In genomic region chr1:179623657-179624056, GRCm38 (mm10) we compare ENCODE assay signal across 8 mouse cellular contexts. TPM values are rescaled to one million over a fixed set of nuclear protein-coding genes. Genes with fewer than 3 reads are reported as not detected.
DNase-seq lines count a peak whose midpoint lies in the region; ATAC-seq and TF ChIP-seq lines count a peak whose summit lies in the region.

No protein-coding gene starts in this region.

- no peaks in the 10 kb centered on the region for H3K9me3 ChIP-seq in heart, embryonic 11.5 days (replicated peaks; ENCODE audit: control insufficient read depth, low read length)

- H3K27ac ChIP-seq in heart, embryonic 11.5 days (ENCODE audit: low read depth, low read length), result no peak overlapping the region

- TF ChIP-seq CTCF in brain, embryonic 14.5 days (IDR thresholded peaks at IDR 0.05; ENCODE audit: borderline replicate concordance, extremely low read depth, insufficient read depth, insufficient read length), result peak; percentile 61; the same call in 1 of the 2 replicates

- no peak for TF ChIP-seq POLR2A in brain, embryonic 14.5 days (IDR thresholded peaks at IDR 0.05; ENCODE audit: borderline replicate concordance, extremely low read depth, insufficient read depth, insufficient read length, poor library complexity, severe bottlenecking)

- no peak overlapping the region for H3K4me2 ChIP-seq in heart, embryonic 11.5 days

- H3K36me3 ChIP-seq in heart, embryonic 11.5 days (ENCODE audit: control insufficient read depth, insufficient read depth, low read length), result no peaks in the 10 kb centered on the region

- H3K27me3 ChIP-seq in heart, embryonic 11.5 days (ENCODE audit: control insufficient read depth, insufficient read depth, low read length), result no peaks in the 10 kb centered on the region

- H3K9ac ChIP-seq in heart, embryonic 11.5 days (ENCODE audit: low read depth, low read length), result no peak overlapping the region

- intact Hi-C loops in heart, postnatal 36 days (cut with DNase I), result loop anchor here (1.0 kb wide), 2 partner anchors 77 to 120 kb away; partner anchors contain the start of genes Cnst and Tfb2m

- peak; percentile 29 to 68 for DNase-seq in heart, adult 18-20 months
- peak; percentile 27 for DNase-seq in ovary, postnatal 36 days (ENCODE audit: low spot score)
- no peak for DNase-seq in ovary, postnatal 10 days (ENCODE audit: low spot score)
- DNase-seq in brain, embryonic 14.5 days (ENCODE audit: low read depth), result peak; percentile 33
- DNase-seq in heart, postnatal 36 days, result peak; percentile 34 to 59
- DNase-seq in thymus, postnatal 4 days, result peak; percentile 83

- WGBS in heart, embryonic 11.5 days (ENCODE audit: insufficient replicate concordance), result 55% methylated on average over 4 of the region's 4 CpGs

- no peak for ATAC-seq in heart, embryonic 11.5 days (replicated peaks; ENCODE audit: insufficient number of reproducible peaks, low FRiP score, low TSS enrichment)
- peak; percentile 78 for ATAC-seq in megakaryocyte progenitor cell, adult 5-6 weeks (replicated peaks; ENCODE audit: poor library complexity)

- peaks cover 9% of the 10 kb centered on the region for H3K4me1 ChIP-seq in heart, embryonic 11.5 days (ENCODE audit: control insufficient read depth, insufficient read depth, low read length)

- no peak overlapping the region for H3K4me3 ChIP-seq in heart, embryonic 11.5 days (ENCODE audit: low read depth, low read length)

RNA-seq across cellular contexts. Expression of gene Sccpdh, which starts 44.4 kb away (rescaled TPM):
- 10 to 100 TPM; 53.2 to 62.1 TPM for total RNA-seq in heart, adult 18-20 months (2021)
- 82.4 and 96.1 TPM in 2 replicates for polyA plus RNA-seq in heart, embryonic 11.5 days (2014; fragmentation: Nextera tagmentation; extraction: Ambion mirVana)
- 58.7 and 65.0 TPM in 2 replicates for polyA plus RNA-seq in brain, embryonic 14.5 days (2012; rRNA removed)
- total RNA-seq in heart, postnatal 36 days (2021), result 10 to 100 TPM; 57.1 to 58.5 TPM
- 18.6 and 26.6 TPM in 2 replicates for total RNA-seq in megakaryocyte progenitor cell, adult 5-6 weeks (2015)
- 42.4 and 43.7 TPM in 2 replicates for total RNA-seq in megakaryocyte progenitor cell, adult 5-6 weeks (2017)
